Mouse (Mus musculus) kidney, adult 2 months (tissue): ENCODE measurements around the gene Epas1. TPM values are rescaled to one million over a fixed set of nuclear protein-coding genes. Genes with fewer than 3 reads are reported as not detected.

Experiments
- DNase-seq: peaks from one replicate; pipeline ENCODE4 v3.0.0; 2021
- H3K27ac ChIP-seq: fragments of 200-500 bp; 2 replicates; pipeline ENCODE4 v1.5.1; 2012; ENCODE audit warnings: low read depth, low read length, control low read depth, inconsistent platforms; ENCODE audit not compliant: insufficient read depth
- H3K27me3 ChIP-seq: fragments of 200-500 bp; replicated peaks from 2 replicates; pipeline ENCODE4 v1.6.1; 2012; ENCODE audit warnings: mild to moderate bottlenecking, moderate library complexity, low read length, inconsistent platforms; ENCODE audit not compliant: control insufficient read depth, insufficient read depth
- H3K36me3 ChIP-seq: fragments of 200-500 bp; 2 replicates; pipeline ENCODE4 v1.6.1; 2012; ENCODE audit warnings: mild to moderate bottlenecking, moderate library complexity, low read length, inconsistent platforms; ENCODE audit not compliant: control insufficient read depth, insufficient read depth
- H3K4me1 ChIP-seq: fragments of 200-500 bp; 2 replicates; pipeline ENCODE4 v1.6.1; 2011; ENCODE audit warnings: low read length; ENCODE audit not compliant: control insufficient read depth, insufficient read depth
- H3K4me3 ChIP-seq: fragments of 200-500 bp; 2 replicates; pipeline ENCODE4 v1.5.1; 2011; ENCODE audit warnings: mild to moderate bottlenecking, low read depth, low read length, control low read depth; ENCODE audit not compliant: insufficient read depth
- CTCF ChIP-seq: fragments of 200-500 bp; conservative IDR thresholded peaks from 2 replicates; pipeline ENCODE4 v1.5.1; 2011; ENCODE audit warnings: low read depth, mild to moderate bottlenecking, control low read depth, low read length, moderate library complexity, mixed read lengths; ENCODE audit not compliant: insufficient read depth, insufficient read length
- POLR2A ChIP-seq: fragments of 200-500 bp; IDR thresholded peaks from one replicate; pipeline ENCODE4 v1.6.1; 2011; ENCODE audit warnings: low read depth, low read length, control low read depth
- WGBS: fragments of 180-500 bp; shearing (Covaris S2); methylation state at CpG from one replicate; pipeline ENCODE4 v1.1.7; 2018; 5-methylcytosine and 5-hydroxymethylcytosine counted together
- polyA plus RNA-seq: library from polyadenylated mRNA; depleted of rRNA; stranded (reverse); fragments of >200 nt; gene quantifications from 2 replicates; pipeline ENCODE4 v1.2.3, GENCODE M21; 2012

The Epas1 gene
- polyA plus RNA-seq, 1 experiment: 108 TPM

GRCm38 (mm10) chr17:86839308-86839707, 85.8 kb downstream of the Epas1 start:
- Histone ChIP-seq H3K27ac (no peak overlapping the region), H3K4me1 (no peaks in the 10 kb centered on the region), H3K36me3 (no peaks in the 10 kb centered on the region), H3K27me3 (no peaks in the 10 kb centered on the region), H3K4me3 (no peak overlapping the region)
- 80% methylated on average over 5 of the region's 5 CpGs for WGBS
- no peak for DNase-seq
- TF ChIP-seq CTCF (no peak), POLR2A (no peak)

DNA sequence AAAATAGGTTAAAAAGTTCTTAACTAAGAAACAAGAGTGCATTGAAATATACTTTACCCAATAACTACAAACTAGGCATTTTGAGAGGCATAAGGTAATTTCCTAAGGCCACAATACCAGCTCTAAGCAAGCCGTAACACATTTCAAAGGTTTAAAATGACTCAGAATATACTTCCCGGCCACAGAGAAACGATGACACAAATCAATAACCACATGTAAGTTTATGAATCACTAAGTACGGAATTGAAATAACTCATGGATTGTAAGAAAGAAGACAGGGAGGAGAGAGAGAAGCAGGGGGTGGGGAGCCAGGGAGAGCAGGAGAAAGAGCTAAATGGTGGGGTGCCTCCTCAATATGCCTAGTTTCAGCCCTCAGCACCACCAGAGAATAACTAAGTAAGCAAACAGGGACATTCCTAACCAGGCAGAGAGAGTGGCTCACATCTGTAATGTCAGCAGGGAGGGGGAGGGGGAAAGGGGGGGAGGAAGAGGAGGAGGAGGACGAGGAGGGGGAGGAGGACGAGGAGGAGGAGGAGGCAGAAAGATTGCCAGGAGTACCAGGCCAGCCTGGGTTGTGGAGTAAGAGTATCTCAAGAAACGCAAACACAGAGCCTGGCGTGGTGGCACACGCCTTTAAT, 97.3 kb downstream of the Epas1 start:
- TF ChIP-seq POLR2A (no peak), CTCF (no peak)
- WGBS: 67% methylated on average over 9 of the region's 9 CpGs
- no peak for DNase-seq
- Histone ChIP-seq H3K27ac (no peak overlapping the region), H3K36me3 (no peaks in the 10 kb centered on the region), H3K27me3 (no peaks in the 10 kb centered on the region), H3K4me1 (no peaks in the 10 kb centered on the region), H3K4me3 (no peak overlapping the region)

DNA sequence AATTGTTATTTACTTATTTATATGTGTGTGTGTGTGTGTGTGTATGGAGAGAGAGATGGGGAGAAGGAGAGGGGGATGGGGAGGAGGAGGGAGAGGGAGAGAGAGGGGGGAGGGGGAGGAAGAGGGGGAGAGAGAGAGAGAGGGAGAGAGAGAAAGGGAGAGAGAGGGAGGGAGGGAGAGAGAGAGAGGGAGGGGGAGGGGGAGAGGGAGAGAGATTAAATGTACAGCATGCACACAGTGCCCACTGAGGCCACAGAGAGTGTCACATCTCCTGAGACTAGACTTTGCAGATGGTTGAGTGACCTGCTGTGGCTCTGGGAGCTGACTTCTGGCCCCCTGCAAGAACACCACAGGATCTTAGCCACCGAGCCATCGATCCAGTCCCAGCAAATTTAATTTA, 98.3 kb downstream of the Epas1 start:
- 78% methylated on average over 2 of the region's 2 CpGs for WGBS
- H3K4me3 ChIP-seq: no peak overlapping the region
- TF ChIP-seq CTCF (no peak), POLR2A (no peak)
- H3K27me3 ChIP-seq: no peaks in the 10 kb centered on the region
- DNase-seq: no peak
- no peaks in the 10 kb centered on the region for H3K36me3 ChIP-seq
- no peak overlapping the region for H3K27ac ChIP-seq
- H3K4me1 ChIP-seq: no peaks in the 10 kb centered on the region

- H3K4me3 ChIP-seq: no peak overlapping the region
- DNase-seq: no peak
- no peak for TF ChIP-seq POLR2A
- no peak for TF ChIP-seq CTCF
- H3K27ac ChIP-seq: no peak overlapping the region
- no peaks in the 10 kb centered on the region for H3K4me1 ChIP-seq
- WGBS: 69% methylated on average over 13 of the region's 13 CpGs
- no peaks in the 10 kb centered on the region for H3K27me3 ChIP-seq
- H3K36me3 ChIP-seq: no peaks in the 10 kb centered on the region
These were observed 99.1 kb downstream of the Epas1 start for GRCm38 (mm10) chr17:86852591-86853031.

GRCm38 (mm10) chr17:86870586-86870985, 117.1 kb downstream of the Epas1 start:
- Histone ChIP-seq H3K36me3 (no peaks in the 10 kb centered on the region), H3K4me1 (no peaks in the 10 kb centered on the region), H3K27ac (no peak overlapping the region), H3K4me3 (no peak overlapping the region), H3K27me3 (no peaks in the 10 kb centered on the region)
- no peak for TF ChIP-seq POLR2A
- TF ChIP-seq CTCF: no peak
- DNase-seq: no peak
- WGBS: 60% methylated on average over 8 of the region's 8 CpGs

- Histone ChIP-seq H3K4me3 (no peak overlapping the region), H3K4me1 (no peaks in the 10 kb centered on the region), H3K27ac (no peak overlapping the region), H3K36me3 (no peaks in the 10 kb centered on the region), H3K27me3 (no peaks in the 10 kb centered on the region)
- 63% methylated on average over 6 of the region's 6 CpGs for WGBS
- DNase-seq: no peak
- TF ChIP-seq CTCF (no peak), POLR2A (no peak)
These were observed 119.1 kb downstream of the Epas1 start for GRCm38 (mm10) chr17:86872643-86873042.

DNA sequence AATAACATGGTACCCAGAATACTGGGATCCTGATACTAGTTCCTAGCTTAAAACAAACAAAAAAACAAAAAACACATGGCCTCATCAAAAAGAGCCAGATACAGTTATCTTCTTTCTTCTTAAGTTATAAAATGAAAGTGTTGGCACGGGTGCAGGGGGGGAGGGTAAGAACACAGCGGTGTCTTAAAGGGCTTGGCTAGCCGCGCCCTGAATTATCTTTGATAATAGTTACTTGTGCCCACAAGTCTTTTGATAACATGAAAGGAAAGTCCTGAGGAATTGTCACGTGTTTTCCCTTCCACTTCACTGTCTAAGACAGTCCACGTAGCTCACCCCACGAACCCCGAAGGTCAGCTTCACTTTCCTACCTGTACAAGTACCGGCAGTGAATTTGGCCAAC, 123.4 kb downstream of the Epas1 start:
- H3K27me3 ChIP-seq: no peaks in the 10 kb centered on the region
- no peaks in the 10 kb centered on the region for H3K36me3 ChIP-seq
- no peak overlapping the region for H3K27ac ChIP-seq
- no peak for DNase-seq
- H3K4me3 ChIP-seq: no peak overlapping the region
- TF ChIP-seq POLR2A (no peak), CTCF (no peak)
- H3K4me1 ChIP-seq: no peaks in the 10 kb centered on the region
- 92% methylated on average over 9 of the region's 9 CpGs for WGBS
